Mouse (Mus musculus) R1 (cell line): Measurements from ENCODE around the gene Tefm.
A peak's percentile ranks its signal among the peaks of the same experiment; 100 is the strongest.
"Not testable (repeated sequence)": the region's sequence is repeated elsewhere in the genome, so short reads cannot be mapped to it uniquely, and the experiment has no call there.

Source experiments
- DNase-seq: peaks from one replicate; pipeline ENCODE4 v3.0.0-alpha.2; 2018; ENCODE audit warnings: low read depth, low spot score

Tefm gene

GRCm38 (mm10) chr11:80141825-80142521, at the start of gene Tefm:
TSS of gene Tefm (minus strand) at chr11:80142175.
- peak; percentile 96 for DNase-seq

- DNase-seq = no peak
These were observed 48.3 kb upstream of the Tefm start for GRCm38 (mm10) chr11:80190280-80190679.

DNA sequence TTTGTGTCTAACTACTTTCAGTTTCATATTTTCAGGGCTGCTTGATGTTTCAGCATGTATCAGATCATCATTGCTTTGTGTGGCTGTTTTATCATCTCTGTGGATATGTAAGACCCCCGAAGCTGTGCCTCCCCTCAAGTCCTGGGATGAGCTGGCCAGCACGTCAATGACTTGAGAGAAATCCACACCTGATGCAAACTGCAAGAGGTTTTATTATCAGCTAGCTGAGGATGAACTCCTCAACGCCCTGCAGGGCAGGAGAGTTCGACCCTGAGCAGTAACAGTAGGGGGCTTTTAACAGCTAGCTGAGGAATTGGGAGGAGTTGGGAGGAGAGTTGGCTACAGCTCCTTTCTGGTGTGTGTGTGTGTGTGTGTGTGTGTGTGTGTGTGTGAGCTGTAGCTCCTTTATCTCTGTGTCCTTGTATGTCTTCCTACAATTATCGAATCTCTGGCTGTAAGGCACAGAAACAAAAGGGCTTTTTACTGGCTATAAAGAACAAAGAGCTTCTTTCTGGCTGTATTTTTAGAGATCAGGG, 43.5 kb upstream of the Tefm start:
- DNase-seq = peak; percentile 84

DNA sequence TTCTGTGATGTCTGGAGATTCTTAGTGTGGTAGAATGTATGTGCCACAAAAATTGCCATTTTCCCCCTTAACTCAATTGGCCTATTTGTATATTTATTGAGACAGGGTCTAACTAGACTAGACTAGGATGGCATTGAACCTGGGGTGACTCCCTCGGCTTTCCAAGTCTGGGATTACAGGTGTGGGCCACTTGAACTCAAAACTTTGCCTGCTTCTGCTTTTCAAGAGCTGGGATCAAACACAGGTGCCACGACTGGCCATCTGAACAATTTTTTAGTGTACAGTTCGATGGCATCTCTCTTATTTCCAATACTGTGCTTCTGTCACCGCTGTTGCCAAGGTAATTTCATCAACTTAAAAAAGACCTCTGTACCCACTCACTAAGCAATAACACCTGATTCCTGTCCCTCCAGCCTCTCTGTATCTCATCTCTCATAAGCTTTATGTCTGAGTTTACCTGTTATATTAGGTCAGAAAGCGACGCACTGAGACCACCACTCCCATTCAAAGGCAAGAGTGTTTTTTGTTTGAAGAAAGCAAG, 42.6 kb upstream of the Tefm start:
- DNase-seq = no peak

DNA sequence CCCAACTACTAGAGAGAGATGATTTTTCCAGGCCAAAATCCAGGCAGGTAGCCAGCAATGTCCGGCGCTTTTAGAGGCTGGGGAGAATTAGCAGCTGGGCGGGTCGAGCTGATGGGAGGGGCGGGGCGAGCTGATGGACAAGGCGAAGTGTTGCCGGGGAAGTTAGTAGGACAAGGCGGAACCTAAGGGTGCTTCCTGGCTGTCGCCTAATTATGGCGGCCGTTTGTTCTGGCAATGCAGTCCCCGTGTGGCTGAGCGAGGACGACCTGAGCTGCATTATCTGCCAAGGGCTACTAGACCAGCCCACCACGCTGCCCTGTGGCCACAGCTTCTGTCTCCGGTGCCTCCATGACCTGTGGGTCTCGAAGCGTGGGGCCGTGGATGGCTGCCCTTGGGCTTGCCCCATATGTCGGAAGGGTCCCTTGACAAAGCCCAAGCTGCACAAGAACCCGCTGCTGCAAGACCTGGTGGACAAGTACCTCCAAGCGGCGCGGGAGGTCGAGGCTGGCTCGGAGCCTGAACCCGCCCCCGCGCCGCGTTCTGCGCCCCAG, 41.8 kb upstream of the Tefm start, which contains the start of gene Rnf135:
Gene Rnf135 (plus strand): TSS at position 147 of the 551 bp plus-strand sequence.
- peak; percentile 89 for DNase-seq

DNA sequence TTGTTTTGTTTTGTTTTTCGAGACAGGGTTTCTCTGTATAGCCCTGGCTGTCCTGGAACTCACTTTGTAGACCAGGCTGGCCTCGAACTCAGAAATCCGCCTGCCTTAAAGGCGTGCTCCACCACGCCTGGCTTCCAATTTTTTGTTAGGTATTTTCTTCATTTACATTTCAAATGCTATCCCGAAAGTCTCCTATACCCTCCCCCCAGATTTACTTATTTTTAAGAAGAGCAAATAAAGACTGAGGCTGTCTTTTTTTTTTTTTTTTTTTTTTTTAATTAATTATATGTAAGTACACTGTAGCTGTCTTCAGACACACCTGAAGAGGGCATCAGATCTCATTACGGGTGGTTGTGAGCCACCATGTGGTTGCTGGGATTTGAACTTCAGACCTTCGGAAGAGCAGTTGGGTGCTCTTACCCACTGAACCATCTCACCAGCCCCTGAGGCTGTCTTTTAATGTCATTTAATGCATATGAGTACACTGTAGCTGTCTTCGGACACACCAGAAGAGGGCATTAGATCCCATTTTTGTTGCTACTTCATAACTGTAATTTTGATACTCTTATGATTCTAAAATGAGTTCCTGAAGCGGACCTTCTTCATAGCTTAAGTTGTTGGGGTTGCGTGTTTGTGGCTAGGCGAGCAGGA, 41.2 kb upstream of the Tefm start:
- DNase-seq = not testable (repeated sequence)

DNA sequence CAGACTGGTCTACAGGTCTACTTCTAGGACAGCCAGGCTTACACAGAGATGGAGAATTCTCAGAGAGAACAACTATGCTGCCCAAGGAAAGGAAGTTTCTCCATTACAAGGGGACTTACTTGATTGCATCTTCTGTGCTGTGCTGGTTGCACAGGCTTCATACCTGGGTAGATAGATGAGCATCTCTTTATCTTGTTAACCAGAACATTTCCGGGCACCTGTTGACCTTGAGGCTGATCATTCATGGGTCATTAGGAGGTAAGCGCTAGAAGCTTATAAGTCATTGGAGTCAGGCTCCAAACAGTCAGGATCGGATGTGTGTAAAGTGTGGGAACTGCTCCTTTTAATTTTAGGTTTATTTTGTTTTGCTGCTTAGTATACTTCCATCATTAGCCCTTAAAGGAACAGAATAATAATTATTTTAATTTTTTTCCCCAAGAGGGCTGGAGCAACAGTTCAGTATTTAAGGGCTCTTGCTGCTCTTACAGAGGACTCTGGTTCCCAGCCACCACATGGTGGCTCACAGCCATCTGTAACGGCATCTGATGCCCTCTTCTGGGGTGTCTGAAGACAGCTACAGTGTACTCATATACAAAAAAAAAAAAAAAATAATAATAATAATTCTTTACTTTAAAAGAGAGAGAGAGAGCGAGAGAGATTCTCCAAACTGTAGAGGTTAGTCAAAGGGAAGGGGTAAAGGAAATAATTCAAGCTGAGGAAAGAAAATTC, 39.2 kb upstream of the Tefm start:
- DNase-seq = peak; percentile 80

DNA sequence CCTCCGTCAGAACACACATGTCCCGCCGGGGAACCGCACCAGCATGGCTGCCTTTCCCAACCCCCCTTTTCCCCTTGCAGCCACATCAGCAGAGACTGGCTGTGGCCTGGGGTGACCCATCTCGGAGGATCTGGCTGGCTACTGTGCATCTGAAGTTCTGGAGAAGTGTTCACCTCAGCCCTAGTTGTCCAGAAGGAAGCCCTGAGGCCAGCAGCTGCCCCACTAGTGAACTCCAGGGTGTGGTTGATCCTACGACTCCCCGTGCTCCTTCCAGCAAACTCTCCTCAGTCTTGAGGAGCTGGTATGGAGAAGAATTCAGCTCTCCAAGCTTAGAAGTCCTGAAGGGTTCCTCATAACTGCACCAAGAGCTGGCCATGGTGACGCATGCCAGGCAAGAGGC, 36.3 kb upstream of the Tefm start:
- DNase-seq = no peak

- DNase-seq = peak; percentile 73
These were observed 35.2 kb upstream of the Tefm start for GRCm38 (mm10) chr11:80176911-80177895.

GRCm38 (mm10) chr11:80173963-80174670, 32.1 kb upstream of the Tefm start:
- peak; percentile 35 for DNase-seq

DNA sequence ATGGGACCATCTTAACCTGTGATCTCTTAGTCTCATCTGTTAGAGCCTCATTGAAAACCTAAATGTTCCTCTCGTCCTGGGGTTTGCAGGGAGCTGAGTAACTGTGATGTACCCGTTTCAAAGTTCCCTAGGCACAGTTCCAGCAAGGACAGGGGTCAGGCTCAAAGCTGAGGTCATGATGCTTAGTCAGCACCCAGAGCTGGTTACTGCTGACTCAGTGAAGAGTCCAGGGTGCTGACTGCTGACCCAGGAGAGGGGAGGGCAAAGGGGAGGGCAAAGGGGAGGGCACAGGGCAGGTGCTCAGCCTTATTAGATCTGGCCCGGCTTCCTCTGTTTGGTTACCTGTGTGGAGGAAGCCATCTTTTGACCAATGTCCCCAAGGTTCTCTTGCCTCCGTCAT, 29.9 kb upstream of the Tefm start:
- DNase-seq = no peak

DNA sequence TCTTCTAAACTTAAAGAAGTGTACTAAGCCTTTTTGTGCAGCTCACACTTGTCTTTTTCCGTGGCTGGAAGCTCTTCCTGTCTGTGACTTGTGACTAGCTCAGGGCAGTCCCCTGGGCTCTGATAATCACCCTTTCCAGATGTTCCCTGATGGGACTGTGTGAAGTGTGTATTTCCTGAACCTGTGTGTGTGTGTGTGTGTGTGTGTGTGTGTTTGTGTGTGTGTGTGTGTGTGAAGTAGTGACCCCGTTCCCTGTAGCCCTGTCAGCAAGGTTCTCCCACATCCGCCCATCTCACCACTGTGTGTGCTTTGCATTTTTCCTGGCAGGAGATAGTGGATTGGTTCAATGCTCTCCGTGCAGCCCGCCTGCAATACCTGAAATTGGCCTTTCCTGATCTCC, 28.4 kb upstream of the Tefm start:
- no peak for DNase-seq

DNA sequence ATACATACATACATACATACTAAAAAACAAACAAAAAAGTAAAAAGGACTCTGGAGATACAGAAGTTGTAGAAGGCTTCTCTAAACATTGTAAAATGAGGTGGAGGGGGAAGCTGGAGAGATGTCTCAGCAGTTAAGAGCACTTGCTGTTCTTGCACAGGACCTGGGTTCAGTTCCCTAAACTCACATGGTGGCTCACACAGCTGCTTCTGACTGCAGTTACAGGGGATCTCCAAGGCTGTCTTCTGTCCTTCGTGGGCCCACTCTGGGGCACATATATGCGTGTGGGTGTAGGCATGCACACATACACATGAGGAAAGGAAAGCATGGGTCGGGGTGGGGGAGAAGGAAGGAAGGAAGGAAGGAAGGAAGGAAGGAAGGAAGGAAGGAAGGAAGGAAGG, 27.7 kb upstream of the Tefm start:
- no peak for DNase-seq

GRCm38 (mm10) chr11:80168611-80169249, 26.8 kb upstream of the Tefm start:
- DNase-seq = peak; percentile 60

DNA sequence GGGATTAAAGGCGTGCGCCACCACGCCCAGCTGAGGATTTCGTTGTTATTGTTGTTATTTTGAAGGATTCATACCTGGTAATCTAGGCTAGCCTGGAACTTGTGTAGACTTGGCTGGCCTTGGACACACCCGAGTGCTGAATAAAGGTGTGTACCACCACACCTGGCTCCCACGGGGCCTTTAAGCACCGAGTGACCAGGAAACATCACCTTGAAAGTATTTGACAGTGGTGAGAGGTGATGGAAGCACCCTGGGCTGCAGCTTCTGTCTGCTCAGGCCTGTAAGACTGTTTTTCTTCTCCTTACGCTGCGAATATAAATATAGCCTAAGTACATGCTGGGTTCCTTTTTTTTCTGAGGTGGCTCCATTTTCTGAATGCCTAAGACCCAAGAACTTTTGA, 26.1 kb upstream of the Tefm start:
- peak; percentile 53 for DNase-seq

GRCm38 (mm10) chr11:80164224-80164623, 22.2 kb upstream of the Tefm start:
- no peak for DNase-seq

- no peak for DNase-seq
These were observed 21.6 kb upstream of the Tefm start for GRCm38 (mm10) chr11:80163362-80164116.

DNA sequence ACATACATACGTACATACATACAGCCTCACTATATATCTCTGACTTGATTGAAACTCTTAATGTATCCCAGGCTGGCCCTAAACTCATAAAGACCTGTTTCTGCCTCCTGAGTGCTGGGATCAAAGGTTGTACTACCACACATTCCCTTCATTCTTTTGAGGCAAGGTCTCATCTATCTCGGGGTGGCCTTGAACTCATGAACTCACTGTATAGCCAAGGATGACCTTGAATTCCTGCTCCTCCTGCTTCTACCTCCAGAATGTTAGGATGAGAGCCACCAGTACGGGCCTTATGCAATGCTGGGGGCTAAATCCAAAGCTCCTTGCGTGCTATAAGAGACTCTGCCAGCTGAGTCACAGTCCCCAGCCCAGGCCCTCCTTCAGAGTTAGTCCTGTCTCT, 19.1 kb upstream of the Tefm start:
- peak; percentile 77 for DNase-seq

DNA sequence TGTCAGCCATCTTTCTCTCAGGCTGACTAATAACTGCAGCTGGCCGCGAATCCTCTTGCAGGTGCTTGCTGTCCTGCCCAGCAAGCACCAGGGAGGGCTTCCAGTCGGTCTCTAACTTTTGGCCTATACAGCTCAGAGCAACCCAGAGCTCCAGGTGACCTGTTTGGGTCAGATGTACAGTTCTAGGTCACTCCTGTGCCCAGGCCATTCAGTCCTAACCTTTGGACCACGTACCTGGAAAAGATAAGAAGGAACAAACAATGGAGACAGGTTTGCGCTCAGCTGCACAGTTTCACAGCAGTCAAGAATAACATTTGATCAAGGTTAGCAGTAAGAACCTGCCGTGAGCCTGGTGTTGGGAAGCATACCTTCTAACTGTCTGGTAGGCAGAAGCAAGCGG, 17.0 kb upstream of the Tefm start:
- DNase-seq = no peak
